Mouse (Mus musculus) lung, postnatal 0 days (tissue): ENCODE data around the gene Dnajc27. TPM values are rescaled to one million over a fixed set of nuclear protein-coding genes. Genes with fewer than 3 reads are reported as not detected.

ENCODE experiments used
- ATAC-seq: fragments of 200-750 bp; cut with Nextera tagmentation; 2 replicates; pipeline ENCODE4 v1.8.0; 2017; ENCODE audit warnings: moderate library complexity
- DNase-seq: peaks from one replicate; pipeline ENCODE4 v3.0.0-alpha.2; 2016; ENCODE audit warnings: low spot score
- H3K27ac ChIP-seq: fragments of 300-500 bp; sonication (generic); 2 replicates; pipeline ENCODE4 v1.5.1; 2014; ENCODE audit warnings: antibody characterized with exemption, mild to moderate bottlenecking, low read length, mixed read lengths
- H3K27me3 ChIP-seq: fragments of 300-500 bp; sonication (generic); replicated peaks from 2 replicates; pipeline ENCODE4 v1.6.1; 2014; ENCODE audit warnings: low read length, mixed read lengths; ENCODE audit not compliant: insufficient read depth
- H3K36me3 ChIP-seq: fragments of 300-500 bp; sonication (generic); 2 replicates; pipeline ENCODE4 v1.6.1; 2014; ENCODE audit warnings: low read length, mixed read lengths; ENCODE audit not compliant: insufficient read depth
- H3K4me1 ChIP-seq: fragments of 300-500 bp; sonication (generic); 2 replicates; pipeline ENCODE4 v1.6.1; 2014; ENCODE audit warnings: antibody characterized with exemption, low read depth, low read length, mixed read lengths; ENCODE audit not compliant: insufficient read depth
- H3K4me2 ChIP-seq: fragments of 300-500 bp; sonication (generic); replicated peaks from 2 replicates; pipeline ENCODE4 v1.6.1; 2014; ENCODE audit warnings: low read depth, mild to moderate bottlenecking, low read length, moderate library complexity, mixed read lengths
- H3K4me3 ChIP-seq: fragments of 300-500 bp; sonication (generic); 2 replicates; pipeline ENCODE4 v1.5.1; 2014; ENCODE audit warnings: low read depth, low read length
- H3K9ac ChIP-seq: fragments of 300-500 bp; sonication (generic); replicated peaks from 2 replicates; pipeline ENCODE4 v1.6.1; 2014; ENCODE audit warnings: low read depth, mild to moderate bottlenecking
- H3K9me3 ChIP-seq: fragments of 300-500 bp; sonication (generic); 2 replicates; pipeline ENCODE4 v1.6.1; 2016; ENCODE audit warnings: low read length, mixed read lengths
- CTCF ChIP-seq: IDR thresholded peaks from 2 replicates; pipeline ENCODE4 v1.5.1; 2016; ENCODE audit warnings: antibody characterized with exemption, mild to moderate bottlenecking
- EP300 ChIP-seq: IDR thresholded peaks from 2 replicates; pipeline ENCODE4 v1.6.1; 2016; ENCODE audit warnings: antibody characterized with exemption, mild to moderate bottlenecking, control low read depth
- WGBS: fragments of 180-500 bp; shearing (Covaris S2); extraction: QIAGEN DNeasy Blood & Tissue Kit; methylation state at CpG from one replicate; pipeline ENCODE4 v1.1.7; 2014; 5-methylcytosine and 5-hydroxymethylcytosine counted together
- polyA plus RNA-seq: library from polyadenylated mRNA; unstranded; fragments of >200 nt; fragmentation: Nextera tagmentation; extraction: Ambion mirVana; gene quantifications from 2 replicates; pipeline ENCODE4 v1.2.1, GENCODE M21; 2015

Dnajc27 gene
- polyA plus RNA-seq, 1 experiment from 2014 or later, result 2.2 TPM

DNA sequence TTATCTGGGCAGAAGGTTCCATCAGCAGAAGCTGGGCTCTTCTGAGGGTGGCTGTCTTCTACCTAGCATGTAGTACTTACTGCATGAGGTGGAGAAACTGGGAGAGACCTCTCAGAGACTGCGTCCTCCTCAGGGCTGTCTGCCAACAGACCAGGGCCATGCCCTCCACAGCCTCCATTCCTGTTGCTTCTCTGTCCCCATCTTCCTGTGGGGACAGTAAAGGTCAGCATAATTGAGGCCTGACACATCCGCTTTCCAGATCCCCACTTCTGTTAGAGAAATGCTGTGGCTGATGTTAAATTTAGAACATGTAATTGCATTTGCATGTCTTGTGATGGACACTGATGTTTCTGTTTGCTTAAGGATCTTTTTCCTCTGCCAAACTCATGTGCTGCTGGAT lies 68.6 kb downstream of the Dnajc27 start:
- WGBS, result 63% methylated on average over 2 of the region's 2 CpGs
- Histone ChIP-seq H3K4me3 (no peak overlapping the region), H3K27me3 (no peaks in the 10 kb centered on the region), H3K36me3 (no peaks in the 10 kb centered on the region), H3K9me3 (no peaks in the 10 kb centered on the region), H3K4me1 (no peaks in the 10 kb centered on the region), H3K4me2 (no peak overlapping the region), H3K9ac (no peak overlapping the region), H3K27ac (no peak overlapping the region)
- TF ChIP-seq CTCF (no peak), EP300 (no peak)
- no peak for ATAC-seq
- no peak for DNase-seq

DNA sequence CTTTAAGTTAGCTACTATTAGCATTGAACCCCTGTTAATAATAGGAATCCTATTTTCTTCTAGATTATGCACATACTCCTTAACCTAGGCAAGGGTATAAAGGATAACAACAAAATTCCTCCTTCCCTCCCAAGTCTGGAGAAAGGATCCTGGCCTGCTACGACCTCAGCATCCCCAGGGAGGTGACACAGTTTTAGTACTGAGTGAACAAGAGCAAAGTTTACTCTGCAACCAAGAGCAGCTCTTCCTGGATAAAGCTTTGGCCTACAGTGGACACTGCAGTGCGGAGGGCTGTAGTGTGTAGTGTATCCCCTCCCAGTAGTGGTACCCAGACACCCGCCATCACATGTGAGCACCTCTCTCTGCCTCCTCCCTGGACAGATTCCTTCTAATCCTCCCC lies 69.6 kb downstream of the Dnajc27 start:
- Histone ChIP-seq H3K4me1 (no peaks in the 10 kb centered on the region), H3K4me2 (no peak overlapping the region), H3K9ac (no peak overlapping the region), H3K27ac (no peak overlapping the region), H3K36me3 (no peaks in the 10 kb centered on the region), H3K4me3 (no peak overlapping the region), H3K27me3 (no peaks in the 10 kb centered on the region), H3K9me3 (no peaks in the 10 kb centered on the region)
- DNase-seq, result no peak
- 80% methylated on average over 3 of the region's 3 CpGs for WGBS
- ATAC-seq, result no peak
- TF ChIP-seq CTCF (no peak), EP300 (no peak)

DNA sequence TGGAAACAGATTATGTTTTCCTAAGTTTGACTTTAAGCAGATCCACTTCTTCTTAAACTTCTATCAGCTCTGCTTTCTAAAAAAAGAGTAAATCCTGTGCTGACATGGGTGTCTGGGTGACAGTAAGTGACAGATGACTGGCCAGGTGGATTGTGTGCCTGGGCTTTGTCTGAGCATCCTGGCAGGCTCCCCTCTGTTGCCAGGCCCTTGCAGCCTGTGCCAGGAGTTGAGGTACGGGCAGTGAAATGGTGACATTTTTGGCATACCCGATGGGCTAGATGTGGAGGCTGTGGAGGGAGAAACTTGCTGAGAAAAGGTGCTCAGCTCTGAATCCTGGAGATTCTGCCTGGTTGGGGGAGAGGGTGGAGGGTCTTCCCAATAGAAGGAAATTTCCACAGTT lies 75.1 kb downstream of the Dnajc27 start:
- no peaks in the 10 kb centered on the region; the same call in 1 of the 2 replicates for H3K4me1 ChIP-seq
- H3K27ac ChIP-seq, result no peak overlapping the region
- H3K4me3 ChIP-seq, result no peak overlapping the region
- no peak overlapping the region for H3K4me2 ChIP-seq
- no peaks in the 10 kb centered on the region for H3K27me3 ChIP-seq
- no peaks in the 10 kb centered on the region for H3K36me3 ChIP-seq
- TF ChIP-seq CTCF (no peak), EP300 (no peak)
- ATAC-seq, result no peak
- H3K9me3 ChIP-seq, result no peaks in the 10 kb centered on the region
- no peak for DNase-seq
- no peak overlapping the region for H3K9ac ChIP-seq
- 64% methylated on average over 2 of the region's 2 CpGs for WGBS

DNA sequence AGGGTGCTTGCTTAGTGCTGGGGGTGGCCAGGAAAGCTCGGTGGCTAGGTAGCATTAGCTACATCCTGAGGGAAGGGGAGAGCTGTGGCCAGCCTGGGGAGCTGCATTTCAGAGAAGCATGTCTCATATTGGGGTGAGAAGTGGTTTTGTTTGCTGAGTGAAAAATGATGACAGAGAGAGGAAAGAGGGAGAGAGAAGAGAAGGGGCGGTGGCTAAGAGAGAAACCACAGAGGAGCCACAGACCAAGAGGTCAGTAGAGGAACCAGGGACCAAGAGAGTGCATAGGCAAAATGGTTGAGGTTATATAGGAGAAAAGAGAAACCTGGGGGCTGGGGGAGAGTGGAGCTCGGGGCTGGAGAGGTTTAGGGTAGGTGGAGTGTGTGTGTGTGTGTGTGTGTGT lies 75.8 kb downstream of the Dnajc27 start:
- Histone ChIP-seq H3K9ac (no peak overlapping the region), H3K9me3 (no peaks in the 10 kb centered on the region), H3K4me3 (no peak overlapping the region), H3K36me3 (no peaks in the 10 kb centered on the region), H3K27ac (no peak overlapping the region), H3K27me3 (no peaks in the 10 kb centered on the region), H3K4me1 (no peaks in the 10 kb centered on the region; the same call in 1 of the 2 replicates), H3K4me2 (no peak overlapping the region)
- no peak for ATAC-seq
- 79% methylated on average over 3 of the region's 3 CpGs for WGBS
- no peak for TF ChIP-seq CTCF
- no peak for TF ChIP-seq EP300
- no peak for DNase-seq

DNA sequence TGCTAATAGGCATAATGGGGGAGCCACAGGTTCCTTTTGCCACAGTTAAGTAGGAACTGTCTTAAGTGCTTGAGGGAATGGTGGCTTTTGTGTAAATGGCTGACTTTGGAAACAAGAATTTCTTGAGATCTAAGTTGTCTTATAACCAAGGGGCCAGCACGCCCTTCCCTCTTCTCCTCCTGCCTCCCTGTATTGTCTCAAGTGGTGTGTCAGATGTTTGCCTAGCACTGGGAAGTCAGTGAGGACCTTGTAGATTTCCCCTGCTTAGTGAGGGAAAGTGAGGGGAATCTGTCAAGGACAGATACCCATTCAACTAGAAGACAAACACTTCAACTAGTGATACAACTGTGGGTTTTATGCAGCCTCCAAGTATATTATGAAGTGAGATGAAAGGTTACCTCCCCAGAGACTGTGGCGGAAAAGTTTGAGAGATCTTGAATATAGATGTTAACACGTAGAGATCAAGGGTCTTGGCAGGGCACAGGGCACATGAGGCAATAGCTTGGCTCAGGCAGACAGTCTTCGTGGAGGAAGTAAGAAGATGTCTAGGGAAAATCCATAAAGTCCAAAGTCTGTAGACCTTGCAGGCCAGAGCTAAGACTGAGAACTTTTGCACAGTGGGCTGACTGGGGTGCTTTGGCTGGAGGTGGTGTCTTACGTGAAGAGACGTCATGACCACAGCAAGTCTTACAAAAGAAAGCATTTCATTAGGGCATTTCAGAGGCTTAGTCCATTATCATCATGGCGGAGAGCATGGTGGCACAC lies 76.7 kb downstream of the Dnajc27 start:
- WGBS, result 54% methylated on average over 7 of the region's 7 CpGs
- Histone ChIP-seq H3K9me3 (no peaks in the 10 kb centered on the region), H3K36me3 (no peaks in the 10 kb centered on the region), H3K27ac (no peak overlapping the region), H3K4me2 (no peak overlapping the region), H3K4me1 (no peaks in the 10 kb centered on the region; the same call in 1 of the 2 replicates), H3K9ac (no peak overlapping the region), H3K27me3 (no peaks in the 10 kb centered on the region), H3K4me3 (no peak overlapping the region)
- ATAC-seq (peak; percentile 55), DNase-seq (peak; percentile 37)
- TF ChIP-seq EP300, result no peak; the same call in 1 of the 2 replicates
- TF ChIP-seq CTCF, result no peak

Other genes with a start within 250 kb of the Dnajc27 start
- 1.1 TPM in 2 replicates for gene Pomc, start 127.6 kb upstream of the Dnajc27 start, polyA plus RNA-seq
- 1.1 and 1.5 TPM in 2 replicates for gene Efr3b, start 43.7 kb upstream of the Dnajc27 start, polyA plus RNA-seq
- 4.9 and 5.3 TPM in 2 replicates for gene Adcy3, start 50.5 kb downstream of the Dnajc27 start, polyA plus RNA-seq
- 4.7 and 6.2 TPM in 2 replicates for gene Ptrhd1, start 151.4 kb downstream of the Dnajc27 start, polyA plus RNA-seq
- gene Cenpo, start 151.7 kb downstream of the Dnajc27 start, polyA plus RNA-seq, result 4.8 and 5.3 TPM in 2 replicates